Mouse (Mus musculus): ENCODE data around the gene Kng2. TPM values are rescaled to one million over a fixed set of nuclear protein-coding genes. Genes with fewer than 3 reads are reported as not detected.
"Not testable (repeated sequence)": the region's sequence is repeated elsewhere in the genome, so short reads cannot be mapped to it uniquely, and the experiment has no call there.

Kng2 gene
- total and polyA plus RNA-seq, 3 experiments: not detected

GRCm38 (mm10) chr16:23025111-23025510, 4.2 kb downstream of the Kng2 start:
- DNase-seq (ENCODE audit: low spot score) (no peak), ATAC-seq (ENCODE audit: extremely low read depth, insufficient number of reproducible peaks, low FRiP score, poor library complexity, severe bottlenecking) (no peak)
- Histone ChIP-seq H3K27me3 (ENCODE audit: insufficient read depth, low read length) (peaks cover 9% of the 10 kb centered on the region; the same call in 1 of the 2 replicates), H3K4me1 (ENCODE audit: insufficient read depth, low read depth, low read length) (no peaks in the 10 kb centered on the region), H3K9me3 (replicated peaks) (no peaks in the 10 kb centered on the region), H3K36me3 (replicated peaks) (no peaks in the 10 kb centered on the region), H3K4me3 (ENCODE audit: low read depth, low read length) (no peak overlapping the region)
- TF ChIP-seq POLR2AphosphoS5 (IDR thresholded peaks at IDR 0.05; ENCODE audit: insufficient replicate concordance, low read depth, low read length) (no peak), GATA1 (IDR thresholded peaks at IDR 0.05; ENCODE audit: borderline replicate concordance, low read length) (no peak), GATA2 (IDR thresholded peaks at IDR 0.05; ENCODE audit: borderline replicate concordance, low read depth, low read length) (no peak), CTCF (IDR thresholded peaks at IDR 0.05; ENCODE audit: low read depth, low read length) (no peak), TAL1 (conservative IDR thresholded peaks at IDR 0.05; ENCODE audit: low read depth, low read length) (no peak)

DNA sequence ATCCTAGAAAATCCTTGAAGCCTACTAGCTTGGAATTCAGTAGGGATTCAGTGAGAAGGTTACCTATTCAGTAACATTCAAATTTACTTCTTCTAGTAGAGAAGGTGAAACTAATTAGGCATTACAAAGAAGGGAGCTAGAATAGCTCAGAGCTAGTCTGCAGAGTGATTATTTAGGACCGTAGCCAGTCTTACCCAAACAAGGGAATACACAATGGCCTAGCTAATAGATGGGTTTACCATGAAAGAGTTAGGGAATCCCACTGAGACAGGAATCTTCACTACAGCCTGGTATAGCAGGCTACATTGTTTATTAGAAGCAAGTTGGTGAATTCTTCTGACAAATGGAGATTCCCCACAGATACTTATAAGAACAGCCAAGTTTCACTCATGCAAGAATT, 8.7 kb downstream of the Kng2 start:
- not testable (repeated sequence) for H3K9me3 ChIP-seq (replicated peaks); H3K27me3 ChIP-seq (ENCODE audit: insufficient read depth, low read length); H3K36me3 ChIP-seq (replicated peaks); DNase-seq (ENCODE audit: low spot score); ATAC-seq (ENCODE audit: extremely low read depth, insufficient number of reproducible peaks, low FRiP score, poor library complexity, severe bottlenecking); H3K4me1 ChIP-seq (ENCODE audit: insufficient read depth, low read depth, low read length); H3K4me3 ChIP-seq (ENCODE audit: low read depth, low read length)

- H3K4me1 ChIP-seq (ENCODE audit: insufficient read depth, low read depth, low read length); H3K27me3 ChIP-seq (ENCODE audit: insufficient read depth, low read length); H3K9me3 ChIP-seq (replicated peaks); DNase-seq (ENCODE audit: low spot score); H3K4me3 ChIP-seq (ENCODE audit: low read depth, low read length); ATAC-seq (ENCODE audit: extremely low read depth, insufficient number of reproducible peaks, low FRiP score, poor library complexity, severe bottlenecking); H3K36me3 ChIP-seq (replicated peaks): not testable (repeated sequence)
Measured at GRCm38 (mm10) chr16:23014645-23015044, 14.6 kb downstream of the Kng2 start.

- DNase-seq (ENCODE audit: low spot score); H3K4me3 ChIP-seq (ENCODE audit: low read depth, low read length); H3K4me1 ChIP-seq (ENCODE audit: insufficient read depth, low read depth, low read length); H3K27me3 ChIP-seq (ENCODE audit: insufficient read depth, low read length); H3K36me3 ChIP-seq (replicated peaks); H3K9me3 ChIP-seq (replicated peaks); ATAC-seq (ENCODE audit: extremely low read depth, insufficient number of reproducible peaks, low FRiP score, poor library complexity, severe bottlenecking): not testable (repeated sequence)
Measured at GRCm38 (mm10) chr16:23013786-23014185, 15.5 kb downstream of the Kng2 start.

DNA sequence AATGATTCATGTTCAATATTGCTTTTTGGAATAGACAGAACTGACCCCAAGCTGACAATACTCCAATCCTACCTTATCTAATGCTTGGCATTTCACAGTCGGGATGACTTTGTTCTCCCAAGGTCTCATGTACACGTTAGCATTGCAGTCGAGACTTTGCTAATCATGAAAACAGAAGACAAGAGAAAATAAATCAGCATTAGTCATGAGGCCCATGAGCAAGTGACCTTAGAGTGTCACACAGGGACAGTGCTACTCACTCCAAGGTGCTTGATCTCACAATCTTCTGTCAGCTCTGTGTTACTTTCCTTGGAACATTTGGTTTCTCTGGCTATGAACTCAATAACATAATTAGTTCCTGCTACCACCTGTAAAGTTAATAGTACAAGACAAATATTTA, 32.3 kb downstream of the Kng2 start:
- not testable (repeated sequence) for H3K27me3 ChIP-seq (ENCODE audit: insufficient read depth, low read length); H3K4me3 ChIP-seq (ENCODE audit: low read depth, low read length); ATAC-seq (ENCODE audit: extremely low read depth, insufficient number of reproducible peaks, low FRiP score, poor library complexity, severe bottlenecking); DNase-seq (ENCODE audit: low spot score); H3K9me3 ChIP-seq (replicated peaks); H3K36me3 ChIP-seq (replicated peaks); H3K4me1 ChIP-seq (ENCODE audit: insufficient read depth, low read depth, low read length)

- no peak for TF ChIP-seq POLR2AphosphoS5 (IDR thresholded peaks at IDR 0.05; ENCODE audit: insufficient replicate concordance, low read depth, low read length)
- TF ChIP-seq GATA1 (IDR thresholded peaks at IDR 0.05; ENCODE audit: borderline replicate concordance, low read length): no peak
- TF ChIP-seq CTCF (IDR thresholded peaks at IDR 0.05; ENCODE audit: low read depth, low read length): no peak
- TF ChIP-seq TAL1 (conservative IDR thresholded peaks at IDR 0.05; ENCODE audit: low read depth, low read length): no peak
- no peak for TF ChIP-seq GATA2 (IDR thresholded peaks at IDR 0.05; ENCODE audit: borderline replicate concordance, low read depth, low read length)
- DNase-seq (ENCODE audit: low spot score): no peak
- no peak for ATAC-seq (ENCODE audit: extremely low read depth, insufficient number of reproducible peaks, low FRiP score, poor library complexity, severe bottlenecking)
- no peaks in the 10 kb centered on the region for H3K9me3 ChIP-seq (replicated peaks)
- H3K4me1 ChIP-seq (ENCODE audit: insufficient read depth, low read depth, low read length): no peaks in the 10 kb centered on the region
- H3K36me3 ChIP-seq (replicated peaks): no peaks in the 10 kb centered on the region
- no peak overlapping the region for H3K4me3 ChIP-seq (ENCODE audit: low read depth, low read length)
- no peaks in the 10 kb centered on the region for H3K27me3 ChIP-seq (ENCODE audit: insufficient read depth, low read length)
Measured at GRCm38 (mm10) chr16:22967383-22968030, 61.8 kb downstream of the Kng2 start.

GRCm38 (mm10) chr16:22963293-22963692, 66.0 kb downstream of the Kng2 start:
- no peak for DNase-seq (ENCODE audit: low spot score)
- ATAC-seq (ENCODE audit: extremely low read depth, insufficient number of reproducible peaks, low FRiP score, poor library complexity, severe bottlenecking): no peak
- H3K27me3 ChIP-seq (ENCODE audit: insufficient read depth, low read length): peaks cover 2% of the 10 kb centered on the region; the same call in 1 of the 2 replicates

More at GRCm38 (mm10) chr16:22963293-22963692, 66.0 kb downstream of the Kng2 start:
- no peaks in the 10 kb centered on the region for H3K36me3 ChIP-seq (replicated peaks)
- no peaks in the 10 kb centered on the region for H3K4me1 ChIP-seq (ENCODE audit: insufficient read depth, low read depth, low read length)
- no peaks in the 10 kb centered on the region for H3K9me3 ChIP-seq (replicated peaks)
- H3K4me3 ChIP-seq (ENCODE audit: low read depth, low read length): no peak overlapping the region
- TF ChIP-seq CTCF (IDR thresholded peaks at IDR 0.05; ENCODE audit: low read depth, low read length) (no peak), TAL1 (conservative IDR thresholded peaks at IDR 0.05; ENCODE audit: low read depth, low read length) (no peak), POLR2AphosphoS5 (IDR thresholded peaks at IDR 0.05; ENCODE audit: insufficient replicate concordance, low read depth, low read length) (no peak), GATA2 (IDR thresholded peaks at IDR 0.05; ENCODE audit: borderline replicate concordance, low read depth, low read length) (no peak), GATA1 (IDR thresholded peaks at IDR 0.05; ENCODE audit: borderline replicate concordance, low read length) (no peak)

Data from G1E (cell line).